Mouse (Mus musculus): ENCODE measurements at regions not wholly inside any gene's neighbourhood (a gene's known extent, or its start where the extent isn't known, plus 50 kb on each side); places are given as distances from the start of the nearest gene placed in this dataset.

DNA sequence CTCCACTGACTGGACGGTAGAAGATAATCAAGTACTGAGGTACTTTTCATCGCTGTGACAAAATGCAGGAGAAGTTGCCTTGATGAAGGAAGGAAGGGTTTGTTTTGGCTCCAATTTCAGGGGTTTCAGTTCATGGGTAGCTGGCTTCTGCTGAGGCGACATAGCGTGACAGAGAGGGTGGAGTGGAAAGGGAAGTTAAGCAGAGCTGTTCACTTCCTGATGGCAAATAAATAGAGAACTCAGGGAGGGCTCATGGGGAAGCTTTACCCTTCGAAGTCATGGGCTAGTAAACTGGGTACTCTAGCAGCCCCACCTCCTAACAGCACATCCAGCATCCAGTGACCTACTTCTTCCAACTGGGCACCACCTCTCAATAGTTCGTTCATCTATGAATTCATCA lies 61.2 kb upstream of the Rnf138rt1 start:
- TF ChIP-seq POLR2A (IDR thresholded peaks at IDR 0.05; ENCODE audit: extremely low read depth, insufficient read depth, low read length) (no peak), CTCF (IDR thresholded peaks at IDR 0.05; ENCODE audit: extremely low read depth, insufficient read depth, low read length) (no peak)

All from cortical plate, adult 2 months (tissue).